Mouse (Mus musculus) retina, postnatal 1 day (tissue): ENCODE measurements at regions not wholly inside any gene's neighbourhood (a gene's known extent, or its start where the extent isn't known, plus 50 kb on each side); places are given as distances from the start of the nearest gene placed in this dataset.
A peak's percentile ranks its signal among the peaks of the same experiment; 100 is the strongest.
"Not testable (repeated sequence)": the region's sequence is repeated elsewhere in the genome, so short reads cannot be mapped to it uniquely, and the experiment has no call there.

ENCODE experiments used
- DNase-seq: peaks from one replicate; pipeline ENCODE4 v3.0.0-alpha.2; 2012

GRCm38 (mm10) chr13:82562576-82562975 is 779.7 kb downstream of the Cetn3 start:
- DNase-seq, result no peak

GRCm38 (mm10) chr13:82570925-82571324 is 788.0 kb downstream of the Cetn3 start:
- no peak for DNase-seq

- no peak for DNase-seq
Measured at GRCm38 (mm10) chr13:82577937-82578336, 795.1 kb downstream of the Cetn3 start.

- DNase-seq, result no peak
Measured at GRCm38 (mm10) chr13:82586335-82586734, 803.5 kb downstream of the Cetn3 start.

GRCm38 (mm10) chr13:82593831-82594230 is 811.0 kb downstream of the Cetn3 start:
- DNase-seq, result no peak

GRCm38 (mm10) chr13:82595566-82595965 is 812.7 kb downstream of the Cetn3 start:
- DNase-seq, result no peak

- DNase-seq, result not testable (repeated sequence)
Measured at GRCm38 (mm10) chr13:82605868-82606267, 823.0 kb downstream of the Cetn3 start.

GRCm38 (mm10) chr13:82619005-82619653 is 836.3 kb downstream of the Cetn3 start:
- DNase-seq, result peak; percentile 3

- no peak for DNase-seq
Measured at GRCm38 (mm10) chr13:82620036-82620435, 837.2 kb downstream of the Cetn3 start.

GRCm38 (mm10) chr13:82620749-82621148 is 837.9 kb downstream of the Cetn3 start:
- DNase-seq, result peak; percentile 8

GRCm38 (mm10) chr13:82628727-82629126 is 845.9 kb downstream of the Cetn3 start:
- not testable (repeated sequence) for DNase-seq
